Mouse (Mus musculus) brain, embryonic 18.5 days (tissue): ENCODE results near the gene Fam90a1b.
A peak's percentile ranks its signal among the peaks of the same experiment; 100 is the strongest.
"Not testable (repeated sequence)": the region's sequence is repeated elsewhere in the genome, so short reads cannot be mapped to it uniquely, and the experiment has no call there.

Source experiments
- DNase-seq: peaks from one replicate; pipeline ENCODE4 v3.0.0-alpha.2; 2012; ENCODE audit warnings: low read depth, low spot score

Fam90a1b gene

GRCm38 (mm10) chrX:94366670-94367241 is at the start of gene Fam90a1b, which contains the start of gene Apoo:
Gene Fam90a1b (minus strand): TSS chrX:94366777.
Gene Apoo (plus strand): TSS chrX:94367117.
- peak; percentile 89 for DNase-seq

- no peak for DNase-seq
Observed at GRCm38 (mm10) chrX:94408975-94409374, 42.4 kb upstream of the Fam90a1b start.

DNA sequence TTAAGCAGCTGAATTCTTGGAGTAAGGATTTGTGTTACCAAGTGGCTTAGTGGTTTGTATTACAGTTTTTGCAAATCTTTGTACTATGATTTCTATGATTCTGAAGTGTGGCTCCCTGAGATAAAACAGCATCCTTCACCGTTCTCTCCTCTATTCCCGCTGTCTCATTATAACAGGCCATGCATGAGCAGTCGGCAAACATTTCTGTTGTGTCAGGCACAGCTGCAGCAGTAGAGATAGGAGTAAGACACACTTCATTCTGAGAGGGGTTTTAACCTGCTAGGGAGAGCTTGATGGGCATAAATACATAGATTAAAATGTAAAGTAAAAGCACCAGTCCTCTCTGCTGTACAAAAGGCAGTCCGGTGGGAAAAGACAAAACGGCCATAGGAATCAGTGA is 12.2 kb upstream of the Fam90a1b start:
- DNase-seq = no peak

DNA sequence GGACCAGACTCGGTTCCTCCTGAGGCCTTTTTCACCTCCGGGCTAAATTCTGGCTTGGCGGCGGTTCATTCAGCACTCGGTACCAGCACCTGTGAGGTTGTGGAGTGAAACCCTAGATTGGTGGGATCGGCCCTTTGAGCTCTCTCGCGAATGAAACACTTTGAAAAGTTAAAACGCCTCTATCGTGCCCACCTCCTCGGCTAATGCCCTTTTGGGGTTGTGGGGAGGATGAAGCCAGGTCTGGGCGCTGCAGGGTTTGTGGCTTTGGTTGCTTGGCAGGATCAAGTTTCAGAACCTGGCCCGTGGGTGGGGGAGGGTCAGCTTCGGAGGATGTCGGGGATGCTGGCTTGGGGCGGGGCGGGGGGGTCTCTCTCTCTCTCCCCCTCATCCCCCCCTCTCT is 671 bp upstream of the Fam90a1b start:
- DNase-seq = no peak

DNA sequence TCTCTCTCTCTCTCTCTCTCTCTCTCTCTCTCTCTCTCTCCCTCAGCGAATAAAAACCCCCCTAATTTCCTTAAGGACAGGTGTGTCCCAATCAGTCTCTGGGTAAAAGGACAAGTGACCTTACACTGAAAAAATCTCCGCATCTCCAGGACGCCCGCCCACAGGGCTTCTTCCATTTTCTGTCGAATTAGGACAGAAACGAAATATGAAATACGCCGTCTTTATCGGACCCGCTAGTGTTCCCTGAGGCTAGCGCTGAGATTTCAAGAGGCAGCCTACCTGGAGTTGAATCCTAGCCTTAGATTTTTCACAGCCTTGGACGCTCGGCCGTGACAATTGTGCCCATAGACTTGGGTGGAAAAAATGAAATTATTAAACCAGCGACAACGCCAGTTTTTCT is 548 bp downstream of the Fam90a1b start:
- no peak for DNase-seq

- DNase-seq = no peak
Observed at GRCm38 (mm10) chrX:94365381-94365925, 1.1 kb downstream of the Fam90a1b start.

- not testable (repeated sequence) for DNase-seq
Observed at GRCm38 (mm10) chrX:94343638-94344037, 22.9 kb downstream of the Fam90a1b start.

DNA sequence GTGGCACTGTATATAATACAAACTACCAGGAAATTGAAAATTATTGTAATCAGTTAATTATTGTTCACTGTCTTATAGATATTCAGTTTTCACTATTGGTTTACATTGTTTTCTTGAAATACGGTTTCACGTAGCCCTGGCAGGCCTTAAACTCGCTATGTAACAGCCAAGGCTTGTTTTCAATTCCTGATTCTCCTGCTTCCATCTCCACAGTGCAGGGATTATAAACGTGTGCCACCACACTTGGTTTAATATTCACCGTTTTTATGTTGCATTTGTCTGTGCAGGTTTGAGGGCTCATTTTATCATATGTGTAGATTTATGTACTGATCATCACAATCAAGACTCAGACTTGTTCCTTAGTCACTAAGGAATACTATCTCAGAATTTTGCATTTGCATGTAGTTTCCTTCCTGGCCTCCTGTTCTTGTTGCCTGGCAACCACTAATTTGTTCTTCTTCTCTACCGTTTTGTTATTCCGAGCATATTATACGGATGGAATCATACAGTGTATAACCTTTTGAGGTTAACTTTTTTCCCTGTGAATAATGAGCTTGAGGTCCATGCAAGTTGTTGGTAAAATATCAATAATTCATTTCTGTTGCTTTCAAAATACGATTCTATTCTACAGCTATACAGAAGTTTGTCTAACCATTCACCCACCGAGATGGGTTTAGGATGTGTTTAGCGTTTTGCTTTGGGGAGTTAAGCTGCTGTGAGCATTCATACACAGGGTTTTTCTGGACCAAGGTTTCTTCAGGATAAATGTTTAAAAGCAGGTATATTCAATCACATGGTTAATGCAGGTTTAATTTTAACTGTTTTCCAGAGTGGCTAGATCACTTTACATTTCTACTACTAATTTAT is 45.3 kb downstream of the Fam90a1b start:
- peak; percentile 3 for DNase-seq
